Mouse (Mus musculus) myocyte (in vitro differentiated cells): ENCODE results near the gene Clec2d.

Source experiments
- CEBPB ChIP-seq: IDR thresholded peaks from 2 replicates; pipeline ENCODE4 v1.6.1; 2011; ENCODE audit warnings: mild to moderate bottlenecking, moderate library complexity; ENCODE audit not compliant: poor library complexity, insufficient read depth, severe bottlenecking
- MAX ChIP-seq: IDR thresholded peaks from one replicate; pipeline ENCODE4 v1.6.1; 2011; ENCODE audit warnings: low read depth, mild to moderate bottlenecking, control low read depth
- MYOD1 ChIP-seq, 3 experiments: IDR thresholded peaks; one replicate each; pipeline ENCODE4 v1.6.1; 2011; ENCODE audit warnings: control low read depth in 2 of 3, low read depth in 2 of 3, mild to moderate bottlenecking in 2 of 3, moderate library complexity in 1 of 3; ENCODE audit not compliant: insufficient read length in 2 of 3, control insufficient read depth in 1 of 3
- MYOG ChIP-seq, 3 experiments: IDR thresholded peaks; one replicate each; pipeline ENCODE4 v1.6.1; 2011; ENCODE audit warnings: control low read depth in 2 of 3, low read depth in 2 of 3, mild to moderate bottlenecking in 2 of 3; ENCODE audit not compliant: insufficient read length in 2 of 3, control insufficient read depth in 1 of 3, insufficient read depth in 1 of 3
- POLR2A ChIP-seq: IDR thresholded peaks from one replicate; pipeline ENCODE4 v1.6.1; 2011; ENCODE audit warnings: low read depth, mild to moderate bottlenecking, control low read depth, moderate library complexity; ENCODE audit not compliant: insufficient read length
- TCF3 ChIP-seq: IDR thresholded peaks from one replicate; pipeline ENCODE4 v1.6.1; 2011; ENCODE audit warnings: low read depth, control low read depth; ENCODE audit not compliant: insufficient read length
- USF1 ChIP-seq: IDR thresholded peaks from one replicate; pipeline ENCODE4 v1.6.1; 2011; ENCODE audit warnings: low read depth, mild to moderate bottlenecking, control low read depth, moderate library complexity

DNA sequence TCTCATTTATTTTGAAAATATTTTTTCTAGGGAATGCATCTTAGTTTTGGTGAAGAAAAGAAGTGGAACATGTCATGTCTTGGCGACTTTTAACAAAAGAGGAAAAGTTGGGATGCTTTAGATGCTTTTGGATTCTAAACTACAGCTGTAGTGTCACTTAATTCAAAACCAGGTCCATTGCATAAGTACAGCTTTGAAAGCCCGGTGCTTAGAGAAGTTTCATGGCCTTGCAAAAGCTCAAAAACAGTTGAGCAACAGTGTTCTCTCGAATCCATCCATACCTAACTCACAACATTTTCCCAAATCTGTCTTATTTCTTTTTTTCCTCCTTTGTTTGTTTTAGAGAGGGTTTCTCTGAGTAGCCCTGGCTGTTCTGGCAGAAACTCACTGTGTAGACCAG, 19.3 kb upstream of the Clec2d start:
- TF ChIP-seq MAX = no peak
- TF ChIP-seq MYOD1 (IDR thresholded peaks at IDR 0.05; ENCODE audit: control insufficient read depth in 1 of 3, insufficient read length in 2 of 3, low read depth in 2 of 3) = no peak
- no peak for TF ChIP-seq CEBPB
- TF ChIP-seq POLR2A = no peak
- no peak for TF ChIP-seq USF1
- no peak for TF ChIP-seq MYOG (IDR thresholded peaks at IDR 0.05; ENCODE audit: control insufficient read depth in 1 of 3, insufficient read depth in 1 of 3, insufficient read length in 2 of 3, low read depth in 2 of 3)
- no peak for TF ChIP-seq TCF3
